In genomic region chr13:23683755-23684281, GRCm38 (mm10) we compare ENCODE assay signal across 8 mouse cellular contexts. TPM values are rescaled to one million over a fixed set of nuclear protein-coding genes. Genes with fewer than 3 reads are reported as not detected.
DNase-seq lines count a peak whose midpoint lies in the region; ATAC-seq and TF ChIP-seq lines count a peak whose summit lies in the region.

Gene Hist1h2ac (minus strand): TSS chr13:23683948.
Gene Hist1h2bc (plus strand): TSS chr13:23684199.

- DNase-seq in Patski (ENCODE audit: low read depth, low spot score) = peak; percentile 98
- peak; percentile 83 to 90 for DNase-seq in cerebellum, postnatal 10 days
- DNase-seq in frontal cortex, postnatal 14 days (ENCODE audit: low spot score in 2 of 2) = peak; percentile 71 to 81
- DNase-seq in layer of hippocampus, postnatal 25 days (ENCODE audit: extremely low spot score in 1 of 2, low spot score in 1 of 2) = peak; percentile 67 to 68
- peak; percentile 98 for DNase-seq in lung, postnatal 25 days (ENCODE audit: low spot score)
- peak; percentile 99 for DNase-seq in retina, embryonic 14.5 days (ENCODE audit: low spot score)
- peak; percentile 74 for DNase-seq in thymus, postnatal 4 days

- peak within 1 kb of the TSS; percentile 69 for H3K4me2 ChIP-seq in hindbrain, embryonic 13.5 days

- peak; percentile 9 for TF ChIP-seq CTCF in Patski (IDR thresholded peaks at IDR 0.05)

- no peaks in the 10 kb centered on the region for H3K9me3 ChIP-seq in hindbrain, embryonic 13.5 days

- H3K27ac ChIP-seq in hindbrain, embryonic 13.5 days = peak within 1 kb of the TSS; percentile 95

- H3K36me3 ChIP-seq in hindbrain, embryonic 13.5 days = no peaks in the 10 kb centered on the region

- H3K4me3 ChIP-seq in hindbrain, embryonic 13.5 days = peak within 1 kb of the TSS; percentile 52

- CTCF ChIA-PET in Patski (lab: Charles Lee) = interaction anchor here (1.2 to 2.1 kb wide), 5 partner anchors 13 to 1639 kb away, joined by 3 to 10 read pairs (median 4); no protein-coding TSS in a partner anchor

- H3K27me3 ChIP-seq in Patski = no peaks in the 10 kb centered on the region
- H3K27me3 ChIP-seq in hindbrain, embryonic 13.5 days = no peaks in the 10 kb centered on the region

- in situ Hi-C loops in Patski (cut with MboI; ENCODE audit: low pct_unique_long_range_greater_than_20kb) = loop anchor here (5.0 to 10.0 kb wide), 2 partner anchors 49 to 97 kb away; no protein-coding TSS in a partner anchor

- peak; percentile 91 for ATAC-seq in Patski
- ATAC-seq in hindbrain, embryonic 13.5 days (ENCODE audit: low FRiP score) = peak; percentile 99

- under 1% methylated on average over 29 of the region's 32 CpGs for WGBS in hindbrain, embryonic 13.5 days

- POLR2A ChIA-PET in Patski (lab: Charles Lee) = interaction anchor here (0.8 to 2.4 kb wide), 7 partner anchors 14 to 107 kb away, joined by 3 to 14 read pairs (median 3); partner anchors contain the start of gene Hist1h4c

- peak within 1 kb of the TSS; percentile 75 for H3K9ac ChIP-seq in hindbrain, embryonic 13.5 days

- peaks cover 24% of the 10 kb centered on the region for H3K4me1 ChIP-seq in hindbrain, embryonic 13.5 days (replicated peaks)

RNA-seq across cellular contexts. Expression of gene Hist1h2ac, which starts in this region (rescaled TPM):
- 0.92 TPM for polyA plus RNA-seq in Patski (2021)
- polyA plus RNA-seq in hindbrain, embryonic 13.5 days (2015; fragmentation: Nextera tagmentation; extraction: Ambion mirVana) = 0.38 and 0.54 TPM in 2 replicates
- total RNA-seq in layer of hippocampus, postnatal 25 days (2021) = 1 to 10 TPM; 3.1 to 3.3 TPM

RNA-seq across cellular contexts. Expression of gene Hist1h2bc, which starts in this region (rescaled TPM):
- polyA plus RNA-seq in Patski (2021) = 60.2 TPM
- 17.8 and 23.1 TPM in 2 replicates for polyA plus RNA-seq in hindbrain, embryonic 13.5 days (2015; fragmentation: Nextera tagmentation; extraction: Ambion mirVana)
- 10 to 100 TPM; 50.7 to 51.1 TPM for total RNA-seq in layer of hippocampus, postnatal 25 days (2021)

Comparison
In these comparisons a context has a peak if more than half of its experiments do, and no peak if none do; other contexts are left out.
1. Peak in every context shown above with its lines: DNase-seq, ATAC-seq, H3K4me3 ChIP-seq and H3K27ac ChIP-seq.